Mouse (Mus musculus) adrenal gland, postnatal 14 days (tissue): ENCODE measurements at regions not wholly inside any gene's neighbourhood (a gene's known extent, or its start where the extent isn't known, plus 50 kb on each side); places are given as distances from the start of the nearest gene placed in this dataset.

Experiments used
- DNase-seq: peaks from one replicate; pipeline ENCODE4 v3.0.0; 2021; ENCODE audit warnings: mixed read lengths
- microRNA-seq, 2 experiments: library from miRNA; unstranded; fragments of <30 nt; microRNA quantifications; one replicate each; pipeline ENCODE4 v1.2.0; 2021

GRCm38 (mm10) chrX:166964656-166965582 is 244.2 kb downstream of the Tmsb4x start:
- DNase-seq, result no peak

- DNase-seq, result no peak
These were observed 256.5 kb downstream of the Tmsb4x start for GRCm38 (mm10) chrX:166952528-166953189.

GRCm38 (mm10) chrX:166951011-166951410 is 258.1 kb downstream of the Tmsb4x start:
- DNase-seq, result no peak

- no peak for DNase-seq
These were observed 263.2 kb downstream of the Tmsb4x start for GRCm38 (mm10) chrX:166945915-166946314.

- DNase-seq, result no peak
These were observed 263.6 kb downstream of the Tmsb4x start for GRCm38 (mm10) chrX:166945476-166945875.

GRCm38 (mm10) chrX:166933766-166934165 is 275.3 kb downstream of the Tmsb4x start:
- no peak for DNase-seq

GRCm38 (mm10) chrX:166932472-166932871 is 276.6 kb downstream of the Tmsb4x start:
- no peak for DNase-seq

GRCm38 (mm10) chrX:166931048-166931447 is 278.1 kb downstream of the Tmsb4x start:
- peak; percentile 37 for DNase-seq

GRCm38 (mm10) chrX:166929716-166930420 is 279.2 kb downstream of the Tmsb4x start:
- DNase-seq, result no peak

- no peak for DNase-seq
These were observed 293.7 kb downstream of the Tmsb4x start for GRCm38 (mm10) chrX:166915356-166915953.

GRCm38 (mm10) chrX:166906602-166907001 is 302.5 kb downstream of the Tmsb4x start:
- DNase-seq, result no peak

- no peak for DNase-seq
These were observed 308.4 kb downstream of the Tmsb4x start for GRCm38 (mm10) chrX:166900761-166901160.

GRCm38 (mm10) chrX:166895199-166895598 is 309.7 kb upstream of the Egfl6 start:
- DNase-seq, result peak; percentile 4

GRCm38 (mm10) chrX:166886417-166886816 is 300.9 kb upstream of the Egfl6 start:
- no peak for DNase-seq

- DNase-seq, result no peak
These were observed 284.0 kb upstream of the Egfl6 start for GRCm38 (mm10) chrX:166869515-166869914.

GRCm38 (mm10) chrX:166867692-166868091 is 282.2 kb upstream of the Egfl6 start:
- DNase-seq, result no peak

Small RNA genes lying in the stretch of these regions (microRNA-seq; reads per million reads assigned to microRNA genes)
- 0 reads per million in 2 experiments for gene Gm22368
- gene Gm44376, result 0 reads per million in 2 experiments
